Mouse (Mus musculus) embryonic stem cell, embryonic (primary cell): Measurements from ENCODE around the gene Plek.

ENCODE experiments used
- CTCF ChIA-PET, 4 experiments: fragments of 300-600 bp in 2 of 4; fragments of 350-600 bp in 2 of 4; sonication (Branson Sonifier 250); formaldehyde crosslinking; loops; one replicate each; lab custom pipeline; 2022; ENCODE audit warnings: inconsistent platforms in 2 of 4; lab: Charles Lee
- POLR2A ChIA-PET, 4 experiments: fragments of 300-600 bp in 2 of 4; fragments of 350-600 bp in 2 of 4; sonication (Branson Sonifier 250); formaldehyde crosslinking; loops; one replicate each; lab custom pipeline; 2022; ENCODE audit warnings: antibody characterized with exemption in 4 of 4, inconsistent platforms in 1 of 4; lab: Charles Lee

Gene Plek

GRCm38 (mm10) chr11:17004899-17005846 is 47.0 kb downstream of the Plek start:
- CTCF ChIA-PET, result no interaction called here
- POLR2A ChIA-PET, result no interaction called here

GRCm38 (mm10) chr11:17003757-17004156 is 48.4 kb downstream of the Plek start:
- CTCF ChIA-PET, result interaction anchor here in 1 of 4 experiments (0.7 kb wide), 1 partner anchor 289 kb away, joined by 3 read pairs; no protein-coding TSS in a partner anchor
- POLR2A ChIA-PET, result no interaction called here

DNA sequence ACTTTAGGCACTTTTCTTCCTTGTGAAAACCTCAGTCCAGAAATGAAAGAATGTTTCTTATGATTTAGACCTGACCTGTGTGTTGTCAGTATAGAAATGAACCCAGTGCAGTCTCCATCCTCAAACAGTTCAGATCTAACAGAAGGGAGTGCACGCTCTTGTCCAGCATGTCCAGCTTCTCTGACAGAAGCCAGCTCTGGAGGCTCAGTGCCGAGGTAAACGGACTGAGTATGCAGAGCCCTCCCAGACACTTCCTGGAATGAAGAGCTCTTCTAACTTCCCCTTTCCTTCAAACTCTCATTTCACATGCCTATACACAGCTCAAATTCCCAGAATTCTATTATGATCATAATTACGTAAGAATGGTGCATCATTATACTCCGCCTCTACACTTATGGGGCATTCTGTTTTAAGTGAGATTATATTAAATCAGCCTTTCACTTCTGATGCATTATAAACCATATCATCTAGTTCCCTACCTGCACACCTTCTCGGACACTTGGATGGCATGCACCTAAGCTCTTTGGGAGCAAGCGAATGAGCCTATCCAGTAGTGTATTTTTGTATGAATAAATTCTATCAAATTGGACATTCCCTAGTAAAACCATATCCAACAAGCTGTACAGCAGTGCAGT is 49.3 kb downstream of the Plek start:
- ChIA-PET POLR2A (no interaction called here), CTCF (no interaction called here)

- POLR2A ChIA-PET, result no interaction called here
- CTCF ChIA-PET, result no interaction called here
Measured at GRCm38 (mm10) chr11:17000353-17001334, 51.5 kb downstream of the Plek start.

DNA sequence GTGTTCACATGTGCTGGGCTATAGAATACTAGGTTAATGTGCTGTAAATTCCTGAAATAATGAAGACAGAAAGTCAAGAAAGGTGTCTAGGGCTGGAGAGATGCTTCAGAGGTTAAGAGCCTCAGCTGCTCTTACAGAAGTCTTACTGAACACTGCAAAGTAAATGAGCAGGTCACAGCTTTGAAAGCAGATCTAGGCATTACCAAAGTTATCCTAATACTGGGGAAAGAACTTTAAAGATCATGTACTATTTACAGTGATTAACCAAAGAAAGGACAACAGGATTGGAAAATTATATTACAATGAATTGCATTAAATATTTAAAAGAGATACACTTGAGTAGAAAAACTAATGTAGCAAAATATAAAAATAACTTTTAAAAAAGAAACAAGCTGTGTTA is 52.2 kb downstream of the Plek start:
- POLR2A ChIA-PET, result interaction anchor here in 1 of 4 experiments (0.6 kb wide), 1 partner anchor 133 kb away, joined by 3 read pairs; no protein-coding TSS in a partner anchor
- CTCF ChIA-PET, result interaction anchor here in 1 of 4 experiments (0.6 kb wide), 1 partner anchor 126 kb away, joined by 4 read pairs; no protein-coding TSS in a partner anchor

GRCm38 (mm10) chr11:16999387-16999786 is 52.8 kb downstream of the Plek start:
- CTCF ChIA-PET, result interaction anchor here in 1 of 4 experiments (0.6 kb wide), 2 partner anchors 20 to 126 kb away, joined by 3 to 4 read pairs; no protein-coding TSS in a partner anchor

GRCm38 (mm10) chr11:16997465-16997864 is 54.7 kb downstream of the Plek start:
- POLR2A ChIA-PET, result no interaction called here
- CTCF ChIA-PET, result no interaction called here

More at GRCm38 (mm10) chr11:16999387-16999786, 52.8 kb downstream of the Plek start:
- POLR2A ChIA-PET, result interaction anchor here in 2 of 4 experiments (0.6 to 0.7 kb wide), 2 partner anchors 132 to 529 kb away, joined by 3 read pairs; no protein-coding TSS in a partner anchor

GRCm38 (mm10) chr11:16996818-16997217 is 55.4 kb downstream of the Plek start:
- ChIA-PET CTCF (no interaction called here), POLR2A (no interaction called here)

- POLR2A ChIA-PET, result no interaction called here
- CTCF ChIA-PET, result no interaction called here
Measured at GRCm38 (mm10) chr11:16992880-16993279, 59.3 kb downstream of the Plek start.

- ChIA-PET CTCF (interaction anchor here in 1 of 4 experiments (0.7 kb wide), 1 partner anchor 238 kb away, joined by 3 read pairs; the partner anchor contains the start of gene Egfr), POLR2A (interaction anchor here in 2 of 4 experiments (1.1 to 1.3 kb wide), 2 partner anchors 37 to 39 kb away, joined by 3 read pairs; partner anchors contain the start of gene Fbxo48 (in 1 of the 2))
Measured at GRCm38 (mm10) chr11:16989885-16990284, 62.3 kb downstream of the Plek start.

DNA sequence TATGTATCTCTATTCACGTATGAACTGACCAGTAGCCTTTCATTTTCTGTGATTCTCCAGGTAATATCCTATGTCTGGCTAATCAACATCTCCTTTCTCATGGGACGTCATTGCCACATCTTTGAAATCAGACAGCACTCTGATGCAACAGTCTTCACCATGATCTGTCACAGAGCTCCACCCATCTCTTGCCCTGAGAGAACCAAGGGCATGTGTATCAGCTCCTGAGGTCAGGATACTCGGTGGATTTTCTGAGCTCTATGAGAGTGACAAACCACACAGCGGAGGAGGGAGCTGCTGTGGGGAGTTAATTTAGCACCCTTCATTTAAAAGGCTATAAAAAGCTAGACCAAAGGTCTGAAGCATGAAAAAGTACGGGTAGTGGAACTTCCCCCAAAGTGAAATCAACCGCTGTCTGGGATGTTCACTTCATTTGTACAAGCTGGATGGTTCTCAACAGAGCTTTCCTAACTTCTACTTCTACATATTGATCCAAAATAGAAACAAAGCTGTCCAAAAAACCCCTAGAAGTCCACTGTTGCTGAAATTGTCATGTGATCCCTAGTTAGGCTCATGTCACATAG is 64.3 kb downstream of the Plek start:
- ChIA-PET CTCF (interaction anchor here in 1 of 4 experiments (0.5 kb wide), 1 partner anchor 582 kb away, joined by 6 read pairs; no protein-coding TSS in a partner anchor), POLR2A (interaction anchor here in 1 of 4 experiments (0.5 kb wide), 1 partner anchor 91 kb away, joined by 3 read pairs; no protein-coding TSS in a partner anchor)

DNA sequence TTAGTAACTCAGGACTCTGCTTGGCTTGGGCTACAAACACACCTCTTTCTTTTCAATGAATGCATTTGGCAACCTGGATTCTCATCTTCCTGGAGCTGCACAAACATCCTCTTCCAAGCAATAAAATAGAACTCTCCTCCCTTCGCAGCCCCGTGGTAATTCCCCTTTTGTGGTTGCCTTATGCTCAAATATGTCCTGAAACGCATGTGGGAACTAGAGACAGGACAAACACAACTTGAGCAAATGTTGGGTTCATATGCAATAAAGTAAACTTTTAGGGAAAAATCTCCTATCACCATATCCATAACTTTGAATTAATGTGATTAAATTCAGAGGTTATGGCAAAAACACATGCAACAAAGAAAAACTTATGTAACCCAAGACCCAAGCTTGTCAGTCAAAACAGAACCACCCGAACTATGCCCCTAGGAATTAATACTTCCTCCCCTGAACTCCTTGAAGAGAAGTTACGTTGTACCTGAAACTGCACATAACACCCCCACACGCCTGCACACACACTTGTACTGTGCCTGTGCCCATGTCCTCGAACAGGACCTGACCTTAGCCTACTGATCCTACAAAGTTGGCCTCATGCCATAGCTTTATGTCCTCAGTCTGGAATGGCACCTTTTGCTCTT is 65.5 kb downstream of the Plek start:
- POLR2A ChIA-PET, result no interaction called here
- CTCF ChIA-PET, result no interaction called here

DNA sequence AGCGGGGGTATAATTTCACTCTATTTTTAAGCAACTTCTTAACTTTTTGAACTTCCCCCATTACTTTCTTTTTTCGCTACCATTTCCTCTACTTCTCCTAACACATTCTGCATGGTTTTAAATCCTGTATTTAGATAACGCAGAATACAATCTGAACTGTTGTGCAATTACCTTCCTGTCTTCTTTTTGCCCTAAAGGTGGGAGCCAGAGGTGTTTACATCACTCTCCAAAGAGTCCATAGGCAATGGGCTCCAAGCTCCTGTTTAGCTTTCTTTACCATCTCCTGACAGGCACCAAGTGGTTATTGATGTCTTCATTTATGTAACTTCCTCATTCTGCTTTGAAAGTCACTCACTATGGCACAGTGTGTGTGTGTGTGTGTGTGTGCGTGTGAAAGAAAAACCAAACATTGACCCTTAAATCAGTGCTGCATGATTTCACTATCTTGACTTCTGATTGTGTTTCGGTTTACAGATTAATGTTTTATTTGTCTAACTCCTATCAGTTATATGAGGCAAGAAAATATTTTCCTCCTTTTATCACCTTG is 73.9 kb downstream of the Plek start:
- POLR2A ChIA-PET, result no interaction called here
- CTCF ChIA-PET, result interaction anchor here in 1 of 4 experiments (0.9 kb wide), 1 partner anchor 10 kb away, joined by 3 read pairs; no protein-coding TSS in a partner anchor

- ChIA-PET CTCF (interaction anchor here in 1 of 4 experiments (0.9 kb wide), 1 partner anchor 10 kb away, joined by 3 read pairs; no protein-coding TSS in a partner anchor), POLR2A (interaction anchor here in 1 of 4 experiments (0.6 kb wide), 1 partner anchor 14 kb away, joined by 3 read pairs; no protein-coding TSS in a partner anchor)
Measured at GRCm38 (mm10) chr11:16977611-16978010, 74.6 kb downstream of the Plek start.

GRCm38 (mm10) chr11:16976937-16977336 is 75.2 kb downstream of the Plek start:
- CTCF ChIA-PET, result interaction anchor here in 1 of 4 experiments (0.9 kb wide), 1 partner anchor 9 kb away, joined by 3 read pairs; no protein-coding TSS in a partner anchor
- POLR2A ChIA-PET, result interaction anchor here in 1 of 4 experiments (0.6 kb wide), 1 partner anchor 14 kb away, joined by 3 read pairs; no protein-coding TSS in a partner anchor

GRCm38 (mm10) chr11:16973086-16973485 is 79.1 kb downstream of the Plek start:
- CTCF ChIA-PET, result no interaction called here
- POLR2A ChIA-PET, result no interaction called here

DNA sequence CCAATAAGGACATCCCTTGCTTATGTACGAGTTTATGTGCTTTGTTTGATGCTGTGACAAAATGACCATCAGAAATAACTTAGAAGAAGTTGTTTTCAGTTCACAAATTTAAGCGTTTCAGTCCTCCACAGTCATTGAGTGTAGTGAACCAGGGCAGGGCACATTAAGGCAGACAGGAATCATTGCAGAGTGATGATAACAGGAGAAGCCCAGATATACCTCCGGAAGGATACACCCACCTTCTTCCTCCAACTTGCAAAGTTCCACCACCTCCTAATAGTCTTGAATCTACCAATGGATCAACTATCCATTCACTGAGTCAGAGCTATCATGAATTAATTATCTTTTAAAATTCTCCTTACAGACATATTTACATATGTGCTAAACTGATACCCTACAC is 80.2 kb downstream of the Plek start:
- ChIA-PET CTCF (no interaction called here), POLR2A (no interaction called here)
